Mouse (Mus musculus) intestine, embryonic 15.5 days (tissue): Measurements from ENCODE around the gene Lrrc8b. TPM values are rescaled to one million over a fixed set of nuclear protein-coding genes. Genes with fewer than 3 reads are reported as not detected.

Experiments used
- ATAC-seq: fragments of 200-750 bp; cut with Nextera tagmentation; 2 replicates; pipeline ENCODE4 v1.8.0; 2017; ENCODE audit warnings: moderate TSS enrichment, moderate library complexity
- H3K27ac ChIP-seq: fragments of 300-500 bp; sonication (generic); 2 replicates; pipeline ENCODE4 v1.5.1; 2015; ENCODE audit warnings: mild to moderate bottlenecking, inconsistent platforms
- H3K27me3 ChIP-seq: fragments of 300-500 bp; sonication (generic); replicated peaks from 2 replicates; pipeline ENCODE4 v1.6.1; 2015; ENCODE audit warnings: inconsistent platforms
- H3K36me3 ChIP-seq: fragments of 300-500 bp; sonication (generic); 2 replicates; pipeline ENCODE4 v1.6.1; 2015; ENCODE audit warnings: inconsistent platforms
- H3K4me1 ChIP-seq: fragments of 300-500 bp; sonication (generic); replicated peaks from 2 replicates; pipeline ENCODE4 v1.6.1; 2015; ENCODE audit warnings: inconsistent platforms
- H3K4me2 ChIP-seq: fragments of 300-500 bp; sonication (generic); replicated peaks from 2 replicates; pipeline ENCODE4 v1.6.1; 2015; ENCODE audit warnings: mild to moderate bottlenecking, inconsistent platforms
- H3K4me3 ChIP-seq: fragments of 300-500 bp; sonication (generic); replicated peaks from 2 replicates; pipeline ENCODE4 v1.5.1; 2015; ENCODE audit warnings: inconsistent platforms
- H3K9ac ChIP-seq: fragments of 300-500 bp; sonication (generic); 2 replicates; pipeline ENCODE4 v1.6.1; 2015; ENCODE audit warnings: inconsistent platforms
- H3K9me3 ChIP-seq: fragments of 300-500 bp; sonication (generic); 2 replicates; pipeline ENCODE4 v1.6.1; 2016; ENCODE audit warnings: inconsistent platforms
- WGBS: fragments of 180-500 bp; shearing (Covaris S2); methylation state at CpG from one replicate; pipeline ENCODE4 v1.1.7; 2015; 5-methylcytosine and 5-hydroxymethylcytosine counted together
- polyA plus RNA-seq: library from polyadenylated mRNA; unstranded; fragments of >200 nt; fragmentation: Nextera tagmentation; extraction: Ambion mirVana; gene quantifications from 2 replicates; pipeline ENCODE4 v1.2.1, GENCODE M21; 2015

Lrrc8b gene
- polyA plus RNA-seq, 1 experiment from 2014 or later, result 6.3 TPM

GRCm38 (mm10) chr5:105526766-105527165 is 111.2 kb downstream of the Lrrc8b start:
- H3K4me1 ChIP-seq, result peaks cover 11% of the 10 kb centered on the region; the same call in 1 of the 2 replicates

GRCm38 (mm10) chr5:105527477-105528331 is 112.1 kb downstream of the Lrrc8b start:
- Histone ChIP-seq H3K4me1 (peaks cover 11% of the 10 kb centered on the region; the same call in 1 of the 2 replicates), H3K36me3 (no peaks in the 10 kb centered on the region), H3K9me3 (no peaks in the 10 kb centered on the region), H3K4me2 (0 out of 2 replicates have a peak overlapping the region, but pooled peaks have one; percentile 0), H3K27ac (no peak overlapping the region), H3K9ac (no peak overlapping the region), H3K4me3 (no peak overlapping the region), H3K27me3 (no peaks in the 10 kb centered on the region)
- peak; percentile 74; the same call in 1 of the 2 replicates for ATAC-seq
- WGBS, result 56% methylated on average over 23 of the region's 23 CpGs

More at GRCm38 (mm10) chr5:105526766-105527165, 111.2 kb downstream of the Lrrc8b start:
- H3K9me3 ChIP-seq, result no peaks in the 10 kb centered on the region
- no peak overlapping the region for H3K9ac ChIP-seq
- 85% methylated on average over 9 of the region's 9 CpGs for WGBS
- no peaks in the 10 kb centered on the region for H3K36me3 ChIP-seq
- H3K4me3 ChIP-seq, result no peak overlapping the region
- ATAC-seq, result no peak
- no peaks in the 10 kb centered on the region for H3K27me3 ChIP-seq
- no peak overlapping the region for H3K27ac ChIP-seq
- H3K4me2 ChIP-seq, result no peak overlapping the region

DNA sequence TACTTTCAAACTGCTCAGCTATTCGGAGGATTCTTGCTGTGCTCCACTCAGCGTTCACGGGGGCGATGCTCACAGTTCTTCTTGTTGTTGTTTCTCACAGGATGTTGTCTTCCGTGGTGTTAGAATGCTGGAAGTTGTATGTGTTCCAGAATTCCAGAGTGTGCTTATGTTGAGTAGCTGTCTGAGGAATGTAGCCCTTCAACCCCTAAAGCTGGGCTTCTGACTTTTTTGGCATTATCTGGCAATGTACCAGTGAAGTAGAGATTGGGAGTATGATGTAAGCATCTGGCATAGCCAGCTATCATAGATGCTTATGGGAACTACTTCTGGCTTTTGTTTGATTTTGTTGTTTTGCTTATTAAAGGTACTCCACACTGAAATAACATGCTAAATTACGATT is 115.0 kb downstream of the Lrrc8b start:
- Histone ChIP-seq H3K27ac (no peak overlapping the region), H3K9ac (no peak overlapping the region), H3K27me3 (no peaks in the 10 kb centered on the region), H3K9me3 (no peaks in the 10 kb centered on the region), H3K4me1 (peaks cover 9% of the 10 kb centered on the region; the same call in 1 of the 2 replicates), H3K4me2 (no peak overlapping the region), H3K36me3 (no peaks in the 10 kb centered on the region), H3K4me3 (no peak overlapping the region)
- 62% methylated on average over 6 of the region's 6 CpGs for WGBS
- ATAC-seq, result no peak

- Histone ChIP-seq H3K27ac (no peak overlapping the region), H3K9ac (no peak overlapping the region), H3K4me2 (no peak overlapping the region), H3K4me3 (no peak overlapping the region), H3K9me3 (no peaks in the 10 kb centered on the region), H3K4me1 (peaks cover 6% of the 10 kb centered on the region; the same call in 1 of the 2 replicates), H3K36me3 (no peaks in the 10 kb centered on the region), H3K27me3 (no peaks in the 10 kb centered on the region)
- no peak for ATAC-seq
- WGBS, result 94% methylated on average over 3 of the region's 3 CpGs
Observed at GRCm38 (mm10) chr5:105535186-105535585, 119.6 kb downstream of the Lrrc8b start.

GRCm38 (mm10) chr5:105536172-105536571 is 120.6 kb downstream of the Lrrc8b start:
- Histone ChIP-seq H3K36me3 (no peaks in the 10 kb centered on the region), H3K4me1 (peaks cover under 1% of the 10 kb centered on the region; the same call in 1 of the 2 replicates), H3K4me2 (no peak overlapping the region), H3K9ac (no peak overlapping the region), H3K27ac (no peak overlapping the region), H3K4me3 (no peak overlapping the region), H3K9me3 (no peaks in the 10 kb centered on the region), H3K27me3 (no peaks in the 10 kb centered on the region)
- WGBS, result 98% methylated on average over 2 of the region's 2 CpGs
- ATAC-seq, result no peak

DNA sequence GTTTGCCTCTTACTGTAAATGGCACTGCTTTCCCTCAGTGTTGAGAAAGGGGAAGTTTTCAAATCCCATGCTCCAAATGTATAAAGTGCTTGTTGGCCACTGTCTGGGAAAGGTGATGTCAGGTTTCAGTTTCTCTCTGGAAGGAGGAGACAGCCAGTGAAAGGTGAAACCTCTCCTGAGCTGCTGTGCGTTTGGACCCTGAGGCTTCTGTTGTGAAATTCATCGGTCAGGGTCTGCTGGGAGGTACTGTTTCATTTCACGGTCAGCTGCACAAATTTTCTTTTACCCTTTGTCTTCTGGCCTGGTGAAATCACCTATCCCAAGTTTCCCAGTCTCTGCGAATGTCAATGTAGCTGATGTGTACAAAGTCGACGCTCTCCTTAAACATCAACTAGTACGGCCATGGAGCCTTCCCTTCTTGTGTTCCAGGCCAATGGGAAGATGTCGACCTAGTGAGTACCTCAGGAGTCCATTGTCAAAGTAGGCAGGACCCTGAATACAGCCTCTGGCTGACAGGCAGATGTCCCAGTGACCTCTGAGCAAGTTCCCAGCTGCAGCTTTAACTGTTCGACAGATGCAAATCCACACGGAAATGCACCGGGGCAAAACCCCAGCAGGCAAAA is 121.6 kb downstream of the Lrrc8b start:
- Histone ChIP-seq H3K9ac (no peak overlapping the region), H3K27ac (no peak overlapping the region), H3K27me3 (no peaks in the 10 kb centered on the region), H3K36me3 (no peaks in the 10 kb centered on the region), H3K4me3 (no peak overlapping the region), H3K9me3 (no peaks in the 10 kb centered on the region), H3K4me2 (no peak overlapping the region), H3K4me1 (no peaks in the 10 kb centered on the region)
- ATAC-seq, result no peak
- 80% methylated on average over 11 of the region's 11 CpGs for WGBS

Other genes starting within 250 kb of the Lrrc8b start
- gene Gbp10, start 176.2 kb upstream of the Lrrc8b start, polyA plus RNA-seq, result not detected in 2 replicates
- gene Gm43302, start 122.1 kb upstream of the Lrrc8b start, polyA plus RNA-seq, result 0.08 TPM in 1 of 2 replicates, not detected in the other
- gene Gbp6, start 122.1 kb upstream of the Lrrc8b start, polyA plus RNA-seq, result 1.2 and 1.9 TPM in 2 replicates
- 15.0 and 16.2 TPM in 2 replicates for gene Lrrc8c, start 103.6 kb downstream of the Lrrc8b start, polyA plus RNA-seq